ENCODE assay signal across 10 mouse cellular contexts in the genomic region with DNA sequence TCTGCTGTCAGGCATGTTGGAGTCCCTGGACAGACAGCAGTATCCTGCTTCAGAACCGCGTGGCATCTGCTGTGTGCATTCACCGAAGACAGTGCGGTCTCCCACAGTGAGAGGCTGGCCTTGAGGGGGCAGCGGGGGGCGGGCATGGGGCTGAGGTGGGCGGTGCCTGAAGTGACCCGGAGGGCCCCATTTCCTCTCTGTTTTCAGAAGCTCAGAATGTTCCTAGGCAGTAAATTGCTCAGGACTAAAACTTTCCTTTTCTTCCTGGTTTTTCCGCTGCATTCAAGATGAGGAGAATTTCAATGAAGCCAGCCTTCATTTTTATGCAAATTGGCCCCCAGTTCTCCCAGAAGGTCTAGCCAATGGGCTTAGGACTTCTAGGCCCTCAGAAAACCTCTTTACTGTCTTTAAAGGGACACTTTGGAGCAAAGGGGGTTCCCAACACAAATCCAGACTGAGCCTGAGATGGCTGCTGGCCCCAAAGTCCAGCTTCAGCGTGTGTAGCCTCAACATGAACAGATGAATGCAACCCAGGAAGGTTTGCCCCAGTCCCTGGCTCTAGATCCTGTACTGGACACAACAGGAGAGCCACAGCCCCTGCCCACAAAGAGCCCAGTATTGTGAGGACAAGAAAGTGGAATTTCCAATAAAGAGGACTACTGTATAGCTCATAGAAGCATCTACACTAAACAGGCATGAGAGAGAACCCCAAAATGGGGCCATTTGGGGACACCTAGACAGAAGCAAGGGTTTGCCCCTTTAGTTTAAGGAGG. TPM values are rescaled to one million over a fixed set of nuclear protein-coding genes. Genes with fewer than 3 reads are reported as not detected.
DNase-seq lines count a peak whose midpoint lies in the region; TF ChIP-seq lines count a peak whose summit lies in the region.
"Had no signal": no experiment of that assay in that cellular context is flagged by ENCODE, and none has a peak within 500 bp of the region (broad histone marks: within the 10 kb centered on the region; RNA-seq: fewer than 3 reads in every experiment).

A gene (minus strand): TSS at position 266 of the 773 bp plus-strand sequence.

- no peak within 1 kb of the TSS for H3K9ac ChIP-seq in heart, adult 2 months (ENCODE audit: low read depth, low read length)
- H3K9ac ChIP-seq: limb, embryonic 12.5 days; stomach, embryonic 15.5 days had no signal

- peaks cover 10% of the 10 kb centered on the region for H3K4me1 ChIP-seq in heart, embryonic 10.5 days
- no peaks in the 10 kb centered on the region for H3K4me1 ChIP-seq in heart, adult 2 months (ENCODE audit: control insufficient read depth, insufficient read depth, low read length)
- H3K4me1 ChIP-seq: stomach, embryonic 15.5 days had no signal

- H3K79me2 ChIP-seq in heart, adult 2 months (replicated peaks; ENCODE audit: control insufficient read depth, insufficient read depth, low read length) = no peaks in the 10 kb centered on the region

- peak within 1 kb of the TSS; percentile 10; the same call in 1 of the 2 replicates for H3K27ac ChIP-seq in heart, embryonic 10.5 days
- H3K27ac ChIP-seq in heart, adult 2 months = no peak within 1 kb of the TSS
- H3K27ac ChIP-seq: limb, embryonic 12.5 days; stomach, embryonic 15.5 days had no signal

- no peak for TF ChIP-seq CTCF in heart, adult 2 months (IDR thresholded peaks at IDR 0.05)

- no peaks in the 10 kb centered on the region for H3K9me3 ChIP-seq in heart, embryonic 10.5 days
- H3K9me3 ChIP-seq: limb, embryonic 12.5 days; stomach, embryonic 15.5 days had no signal

- peaks cover 10% of the 10 kb centered on the region; the same call in 1 of the 2 replicates for H3K27me3 ChIP-seq in heart, embryonic 10.5 days (ENCODE audit: insufficient read depth, poor library complexity, severe bottlenecking)
- H3K27me3 ChIP-seq in heart, adult 2 months (ENCODE audit: control insufficient read depth, insufficient read depth, low read length) = no peaks in the 10 kb centered on the region
- H3K27me3 ChIP-seq: limb, embryonic 12.5 days; stomach, embryonic 15.5 days had no signal

- H3K4me3 ChIP-seq in heart, embryonic 10.5 days = peak within 1 kb of the TSS; percentile 31; the same call in 1 of the 2 replicates
- H3K4me3 ChIP-seq in heart, adult 2 months = no peak within 1 kb of the TSS
- H3K4me3 ChIP-seq: limb, embryonic 12.5 days; stomach, embryonic 15.5 days had no signal

- H3K36me3 ChIP-seq in heart, embryonic 10.5 days = no peaks in the 10 kb centered on the region
- H3K36me3 ChIP-seq in heart, adult 2 months (ENCODE audit: control insufficient read depth, insufficient read depth, low read length) = no peaks in the 10 kb centered on the region
- H3K36me3 ChIP-seq: limb, embryonic 12.5 days; stomach, embryonic 15.5 days had no signal

- intact Hi-C loops in heart, adult 2 months (cut with DNase I) = no loop called here

- TF ChIP-seq POLR2A in heart, adult 2 months (IDR thresholded peaks at IDR 0.05; ENCODE audit: insufficient read depth, low read depth, low read length) = no peak

- no peak for DNase-seq in heart, embryonic 10.5 days (ENCODE audit: low spot score)
- no peak for DNase-seq in heart, adult 2 months
- DNase-seq in adrenal gland, postnatal 25 days = peak; percentile 54
- peak; percentile 15 to 20 for DNase-seq in frontal cortex, postnatal 10 days (ENCODE audit: low spot score in 2 of 2)
- peak in 1 of 2 experiments; percentile 20 for DNase-seq in left cerebral cortex, adult 8-10 months (ENCODE audit: low spot score in 2 of 2)
- DNase-seq in retina, postnatal 1 day = peak; percentile 40
- no peak for DNase-seq in spleen, postnatal 4 days (ENCODE audit: low spot score in 2 of 2)
- no peak for DNase-seq in c-Kit-positive CD71-positive TER-119-positive erythroid progenitor cells, embryonic 14.5 days (ENCODE audit: low spot score)

- 22% methylated on average over 10 of the region's 10 CpGs for WGBS in heart, embryonic 10.5 days
- 29% methylated on average over 10 of the region's 10 CpGs for WGBS in heart, adult 2 months

- TF ChIP-seq EP300 in heart, adult 2 months (IDR thresholded peaks at IDR 0.05; ENCODE audit: insufficient read depth, low read depth, low read length) = no peak

RNA-seq across cellular contexts. Expression of the gene that starts here (rescaled TPM):
- polyA plus RNA-seq in heart, embryonic 10.5 days (2016; fragmentation: Nextera tagmentation; extraction: Ambion mirVana) = 0.27 and 0.48 TPM in 2 replicates
- under 1 TPM; 0.30 to 0.31 TPM for total RNA-seq in heart, adult 2 months (2021)
- polyA plus RNA-seq in heart, adult 2 months (2012; rRNA removed) = 0.70 and 0.85 TPM in 2 replicates
- total RNA-seq in adrenal gland, postnatal 25 days (2021) = 86.2 and 108 TPM in 2 replicates
- total RNA-seq in left cerebral cortex, adult 8-10 months (2022) = 100 to 1,000 TPM; 111 to 132 (median 117) TPM

Comparison
In these comparisons a context has a peak if more than half of its experiments do, and no peak if none do; other contexts are left out.
1. RNA of the gene that starts here (total RNA-seq): 111 to 132 TPM in left cerebral cortex, adult 8-10 months and 86.2 to 108 TPM in adrenal gland, postnatal 25 days; 0.30 to 0.31 TPM in heart, adult 2 months; every median in the first group is over 10 times any median in the second.
2. DNase-seq: peak in adrenal gland, postnatal 25 days (single experiment), frontal cortex, postnatal 10 days (2 of 2) and retina, postnatal 1 day (single experiment); none in heart, embryonic 10.5 days (single experiment), heart, adult 2 months (0 of 2), spleen, postnatal 4 days (0 of 2) and c-Kit-positive CD71-positive TER-119-positive erythroid progenitor cells, embryonic 14.5 days (single experiment).